Mouse (Mus musculus) small intestine, adult 2 months (tissue): ENCODE results near the gene Arf3.

ENCODE experiments used
- CTCF ChIP-seq: fragments of 200-500 bp; IDR thresholded peaks from 2 replicates; pipeline ENCODE4 v1.5.1; 2012; ENCODE audit warnings: low read depth, mild to moderate bottlenecking, control low read depth, inconsistent platforms, low read length, moderate library complexity, mixed read lengths; ENCODE audit not compliant: insufficient replicate concordance, insufficient read length; ENCODE audit errors: extremely low read depth
- POLR2A ChIP-seq: fragments of 200-500 bp; IDR thresholded peaks from 2 replicates; pipeline ENCODE4 v1.6.1; 2012; ENCODE audit warnings: low read depth, mild to moderate bottlenecking, control low read depth, inconsistent platforms, low read length, moderate library complexity

GRCm38 (mm10) chr15:98785744-98786143 is 22.7 kb upstream of the Arf3 start:
- TF ChIP-seq POLR2A, result no peak
- TF ChIP-seq CTCF, result peak; percentile 52; the same call in 1 of the 2 replicates
